Mouse (Mus musculus) brain, embryonic 14.5 days (tissue): ENCODE data around the gene A2ml1.
"Not testable (repeated sequence)": the region's sequence is repeated elsewhere in the genome, so short reads cannot be mapped to it uniquely, and the experiment has no call there.

ENCODE experiments used
- CTCF ChIP-seq: fragments of 200-500 bp; IDR thresholded peaks from 2 replicates; pipeline ENCODE4 v1.5.1; 2012; ENCODE audit warnings: inconsistent platforms, mild to moderate bottlenecking, moderate library complexity, borderline replicate concordance; ENCODE audit not compliant: insufficient read depth, insufficient read length; ENCODE audit errors: extremely low read depth
- POLR2A ChIP-seq: fragments of 200-500 bp; IDR thresholded peaks from 2 replicates; pipeline ENCODE4 v1.6.1; 2012; ENCODE audit warnings: mild to moderate bottlenecking, inconsistent platforms, borderline replicate concordance; ENCODE audit not compliant: poor library complexity, insufficient read depth, insufficient read length, severe bottlenecking; ENCODE audit errors: extremely low read depth

- TF ChIP-seq CTCF, POLR2A: not testable (repeated sequence)
Measured at GRCm38 (mm10) chr6:128625246-128625645, 43.8 kb upstream of the A2ml1 start.
